Mouse (Mus musculus) embryo, embryonic 10.5 days (tissue): ENCODE measurements around the gene Stag2.

ENCODE experiments used
- DNase-seq: peaks from one replicate; pipeline ENCODE4 v3.0.0-alpha.2; 2015; ENCODE audit warnings: low spot score

Gene Stag2

DNA sequence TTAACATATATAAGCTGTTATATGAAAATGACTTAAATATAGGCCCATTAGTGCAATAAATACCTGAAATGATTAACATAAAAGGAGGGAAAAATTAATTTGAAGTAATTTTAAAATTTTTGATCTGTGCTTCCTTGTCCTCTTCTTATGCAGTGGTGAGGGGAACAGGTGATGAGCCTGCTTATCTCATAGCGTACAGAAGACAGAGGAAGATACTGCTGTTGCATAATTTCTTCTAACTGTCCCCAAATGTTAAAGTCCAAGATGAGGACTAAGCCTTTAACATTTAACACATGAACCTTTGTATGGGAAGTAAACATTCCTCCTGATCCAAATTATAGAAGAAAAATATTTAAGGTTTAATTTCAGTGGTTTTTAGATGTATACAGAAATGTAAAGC, 66.6 kb downstream of the Stag2 start:
- no peak for DNase-seq

- no peak for DNase-seq
These were observed 101.2 kb downstream of the Stag2 start for GRCm38 (mm10) chrX:42250342-42250741.

DNA sequence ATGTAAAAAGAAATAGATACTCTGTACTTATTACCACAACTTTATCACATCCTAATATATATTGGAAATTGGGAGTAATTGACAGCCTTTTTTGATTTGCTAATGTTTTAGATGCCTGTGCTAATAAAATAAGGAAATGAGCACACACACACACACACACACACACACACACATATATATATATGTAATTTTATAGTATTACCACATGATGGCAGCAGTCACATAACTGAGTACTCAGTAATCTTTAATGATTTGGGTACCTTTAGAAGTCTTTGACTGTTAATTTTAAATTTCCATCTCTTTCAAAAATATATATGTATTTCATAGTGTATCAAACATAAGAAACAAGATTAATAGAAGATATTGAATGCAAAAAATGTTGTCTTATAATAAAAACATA, 123.6 kb downstream of the Stag2 start:
- DNase-seq = peak; percentile 15

DNA sequence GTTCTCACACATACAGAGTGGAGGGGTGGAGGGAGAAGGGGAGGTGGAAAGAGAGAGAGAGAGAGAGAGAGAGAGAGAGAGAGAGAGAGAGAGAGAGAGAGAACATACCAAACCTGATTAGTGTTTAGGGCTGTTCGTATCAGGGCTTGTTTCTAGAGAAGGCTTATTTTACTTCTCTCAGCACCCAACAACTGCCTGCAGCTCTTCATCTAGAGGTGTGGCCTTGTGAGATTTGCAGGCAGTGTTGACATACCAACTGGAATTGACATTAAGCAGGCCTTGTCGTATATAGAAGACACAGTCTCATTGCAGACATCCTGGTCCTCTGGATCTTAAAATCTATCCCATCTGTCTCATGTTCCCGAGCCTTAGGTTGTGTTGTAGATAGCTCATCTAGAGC, 141.1 kb downstream of the Stag2 start:
- DNase-seq = no peak

- no peak for DNase-seq
These were observed 166.1 kb downstream of the Stag2 start for GRCm38 (mm10) chrX:42315231-42315630.

DNA sequence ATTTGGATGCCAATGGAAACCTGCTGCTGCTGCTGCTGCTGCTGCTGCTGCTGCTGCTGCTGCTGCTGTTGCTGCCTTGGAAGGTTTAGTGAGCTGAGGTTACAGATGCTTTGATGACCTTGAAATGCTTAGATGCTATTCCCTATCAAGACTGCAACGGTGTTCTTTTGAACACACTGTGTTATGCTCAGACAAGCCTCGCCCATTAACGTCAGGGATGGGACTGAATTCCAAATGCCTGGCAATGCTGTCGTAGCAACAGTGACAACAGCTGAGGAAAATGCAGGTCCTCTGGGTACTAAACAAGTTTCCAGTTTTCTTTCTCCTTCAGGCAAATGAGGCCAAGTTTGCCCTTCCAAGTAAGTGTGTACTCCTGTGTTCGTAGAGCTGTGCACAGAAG, 171.3 kb downstream of the Stag2 start:
- peak; percentile 28 for DNase-seq

DNA sequence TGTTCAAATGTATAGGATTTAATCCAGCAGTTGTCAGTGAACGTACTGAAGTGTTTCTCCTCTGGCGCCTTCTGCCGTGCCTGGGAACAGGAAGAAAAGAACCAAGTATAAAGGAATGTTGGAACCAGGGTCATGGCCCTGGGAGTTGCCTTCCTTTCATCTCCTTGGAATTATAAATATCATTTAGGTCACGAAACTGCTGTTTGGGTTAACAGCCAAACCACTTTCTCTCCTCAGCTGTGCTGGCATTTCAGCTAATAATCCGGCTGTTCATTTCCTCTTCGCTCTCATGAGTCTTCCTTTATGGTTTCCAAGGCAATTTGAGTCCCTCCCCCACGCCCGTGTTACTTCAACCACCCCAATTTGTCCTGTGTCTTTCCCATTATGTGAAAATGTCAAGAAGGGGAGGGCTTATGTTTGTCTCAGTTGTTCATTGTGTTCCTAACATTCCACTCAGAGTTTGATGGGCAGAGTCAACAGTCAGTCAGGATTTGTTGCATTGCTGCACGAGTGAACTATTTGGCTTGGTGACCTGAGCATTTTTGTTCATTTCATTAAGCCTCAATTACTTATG, 172.2 kb downstream of the Stag2 start:
- DNase-seq = peak; percentile 59

DNA sequence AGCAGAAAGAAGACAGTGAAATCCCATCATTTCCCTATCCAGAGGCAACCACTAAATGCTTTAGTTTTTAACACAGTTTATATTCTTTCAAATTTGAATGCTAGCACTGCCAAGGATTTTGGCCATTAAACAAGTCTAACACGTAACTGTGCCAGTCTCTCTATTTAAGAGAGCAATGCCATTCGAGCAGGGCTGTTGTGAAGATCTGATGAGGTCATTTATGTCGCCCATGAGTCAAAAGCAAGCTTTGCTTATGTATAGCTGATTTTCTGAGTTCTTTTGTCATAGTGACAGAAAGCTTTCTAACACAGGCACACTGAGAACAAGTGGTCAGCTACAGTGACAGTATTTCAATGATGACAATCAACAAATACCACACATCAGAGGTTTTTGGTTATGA, 175.7 kb downstream of the Stag2 start:
- DNase-seq = no peak
